Mouse (Mus musculus) megakaryocyte, embryonic 14.5 days (primary cell): Measurements from ENCODE around the gene Fads2. TPM values are rescaled to one million over a fixed set of nuclear protein-coding genes. Genes with fewer than 3 reads are reported as not detected.
A peak's percentile ranks its signal among the peaks of the same experiment; 100 is the strongest.

ENCODE experiments used
- H3K27me3 ChIP-seq: replicated peaks from 2 replicates; pipeline ENCODE3; 2012; ENCODE audit warnings: inconsistent platforms
- H3K36me3 ChIP-seq: replicated peaks from 2 replicates; pipeline ENCODE3; 2012; ENCODE audit warnings: low read length, inconsistent platforms, mixed read lengths
- H3K4me1 ChIP-seq: 2 replicates; pipeline ENCODE4 v1.6.1; 2012; ENCODE audit warnings: inconsistent platforms
- H3K4me3 ChIP-seq: replicated peaks from 2 replicates; pipeline ENCODE3; 2012; ENCODE audit warnings: moderate library complexity, mild to moderate bottlenecking, inconsistent platforms
- H3K9me3 ChIP-seq: 2 replicates; pipeline ENCODE4 v1.6.1; 2012; ENCODE audit warnings: inconsistent platforms
- FLI1 ChIP-seq: IDR thresholded peaks from 2 replicates; pipeline ENCODE4 v1.6.1; 2012; ENCODE audit warnings: low read length, inconsistent platforms, mixed read lengths
- GATA1 ChIP-seq: IDR thresholded peaks from 3 replicates; pipeline ENCODE4 v1.6.1; 2012; ENCODE audit warnings: mixed read lengths, low read length, inconsistent platforms, borderline replicate concordance
- polyA plus RNA-seq: library from polyadenylated mRNA; stranded (reverse); fragments of >175 nt; gene quantifications from 2 replicates; pipeline ENCODE4 v1.2.3, GENCODE M21; 2012; ENCODE audit warnings: low replicate concordance; ENCODE audit not compliant: insufficient read depth

Gene Fads2
- polyA plus RNA-seq, 1 experiment, result 271 TPM

GRCm38 (mm10) chr19:10064173-10065012 lies 37.2 kb downstream of the Fads2 start:
- H3K4me1 ChIP-seq, result peaks cover 100% of the 10 kb centered on the region
- H3K9me3 ChIP-seq, result no peaks in the 10 kb centered on the region
- no peaks in the 10 kb centered on the region for H3K27me3 ChIP-seq
- H3K4me3 ChIP-seq, result peak overlapping the region; percentile 73
- TF ChIP-seq GATA1 (no peak), FLI1 (peak; percentile 86)
- H3K36me3 ChIP-seq, result peaks cover 94% of the 10 kb centered on the region

GRCm38 (mm10) chr19:10062862-10063261 lies 38.7 kb downstream of the Fads2 start:
- H3K4me1 ChIP-seq, result peaks cover 100% of the 10 kb centered on the region

GRCm38 (mm10) chr19:10062292-10062691 lies 39.3 kb downstream of the Fads2 start:
- Histone ChIP-seq H3K4me3 (peak overlapping the region; percentile 69), H3K9me3 (no peaks in the 10 kb centered on the region), H3K4me1 (peaks cover 100% of the 10 kb centered on the region), H3K27me3 (no peaks in the 10 kb centered on the region), H3K36me3 (peaks cover 94% of the 10 kb centered on the region)
- TF ChIP-seq FLI1, result no peak
- TF ChIP-seq GATA1, result no peak

More at GRCm38 (mm10) chr19:10062862-10063261, 38.7 kb downstream of the Fads2 start:
- H3K4me3 ChIP-seq, result peak overlapping the region; percentile 72
- TF ChIP-seq GATA1, result no peak
- no peak for TF ChIP-seq FLI1
- H3K36me3 ChIP-seq, result peaks cover 94% of the 10 kb centered on the region
- H3K9me3 ChIP-seq, result no peaks in the 10 kb centered on the region
- no peaks in the 10 kb centered on the region for H3K27me3 ChIP-seq

GRCm38 (mm10) chr19:10061624-10062023 lies 39.9 kb downstream of the Fads2 start:
- TF ChIP-seq FLI1 (no peak), GATA1 (no peak)
- Histone ChIP-seq H3K4me1 (peaks cover 100% of the 10 kb centered on the region), H3K36me3 (peaks cover 94% of the 10 kb centered on the region), H3K9me3 (no peaks in the 10 kb centered on the region), H3K27me3 (no peaks in the 10 kb centered on the region), H3K4me3 (peak overlapping the region; percentile 11)

- 0 out of 3 replicates have a peak, but pooled peaks have one; percentile 30 for TF ChIP-seq GATA1
- no peak for TF ChIP-seq FLI1
- H3K4me3 ChIP-seq, result peak overlapping the region; percentile 71
- H3K9me3 ChIP-seq, result no peaks in the 10 kb centered on the region
- H3K36me3 ChIP-seq, result peaks cover 94% of the 10 kb centered on the region
- peaks cover 100% of the 10 kb centered on the region for H3K4me1 ChIP-seq
- H3K27me3 ChIP-seq, result no peaks in the 10 kb centered on the region
These were observed 40.6 kb downstream of the Fads2 start for GRCm38 (mm10) chr19:10060783-10061590.

GRCm38 (mm10) chr19:10059911-10060567 lies 41.5 kb downstream of the Fads2 start:
- H3K4me3 ChIP-seq, result peak overlapping the region; percentile 81
- peak; percentile 54; the same call in 1 of the 3 replicates for TF ChIP-seq GATA1
- TF ChIP-seq FLI1, result no peak
- H3K4me1 ChIP-seq, result peaks cover 100% of the 10 kb centered on the region
- H3K27me3 ChIP-seq, result no peaks in the 10 kb centered on the region
- peaks cover 94% of the 10 kb centered on the region for H3K36me3 ChIP-seq
- H3K9me3 ChIP-seq, result no peaks in the 10 kb centered on the region

- no peak for TF ChIP-seq FLI1
- TF ChIP-seq GATA1, result no peak
- Histone ChIP-seq H3K27me3 (no peaks in the 10 kb centered on the region), H3K9me3 (no peaks in the 10 kb centered on the region), H3K36me3 (peaks cover 94% of the 10 kb centered on the region), H3K4me1 (peaks cover 100% of the 10 kb centered on the region), H3K4me3 (peak overlapping the region; percentile 81)
These were observed 42.6 kb downstream of the Fads2 start for GRCm38 (mm10) chr19:10058876-10059427.

- H3K27me3 ChIP-seq, result no peaks in the 10 kb centered on the region
- no peaks in the 10 kb centered on the region for H3K9me3 ChIP-seq
- peaks cover 94% of the 10 kb centered on the region for H3K36me3 ChIP-seq
- peaks cover 100% of the 10 kb centered on the region for H3K4me1 ChIP-seq
- peak overlapping the region; percentile 81 for H3K4me3 ChIP-seq
- TF ChIP-seq GATA1 (no peak), FLI1 (no peak)
These were observed 43.2 kb downstream of the Fads2 start for GRCm38 (mm10) chr19:10058352-10058825.
